Mouse (Mus musculus): ENCODE measurements around the gene Hist1h2af. TPM values are rescaled to one million over a fixed set of nuclear protein-coding genes. Genes with fewer than 3 reads are reported as not detected.

Gene Hist1h2af
- total RNA-seq, 1 experiment: 1,402 TPM

DNA sequence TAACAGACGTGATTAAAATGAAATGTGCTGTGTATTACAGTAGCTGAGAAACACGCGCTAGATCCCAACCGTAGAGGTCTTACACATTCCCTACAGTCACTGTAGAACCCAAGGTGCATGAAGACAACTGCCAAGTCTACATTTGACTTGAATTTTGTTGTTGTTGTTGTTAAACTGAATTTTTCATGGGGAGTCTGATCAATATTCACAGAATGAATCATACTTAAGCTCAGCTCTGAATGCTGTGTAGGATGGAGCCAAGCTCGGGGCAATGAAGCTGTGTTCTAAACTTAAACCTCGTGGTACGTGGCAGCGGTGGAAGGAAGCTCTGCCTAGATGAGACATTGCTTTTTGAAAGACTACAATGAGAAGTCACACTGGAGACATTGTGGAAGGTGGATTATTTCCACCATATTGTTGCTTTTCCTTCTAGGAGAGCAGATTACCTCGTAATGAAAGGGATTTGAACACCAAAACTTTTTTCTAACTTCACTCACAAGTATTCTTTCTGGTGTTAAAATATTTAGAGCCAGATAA is 31.6 kb upstream of the Hist1h2af start:
- peaks cover 0 to 6% of the 10 kb centered on the region in 2 experiments; a peak in 2 of 4 replicates for H3K4me1 ChIP-seq (ENCODE audit: control insufficient read depth in 2 of 2, insufficient read depth in 2 of 2, low read length in 2 of 2, poor library complexity in 1 of 2)
- no peak for DNase-seq (ENCODE audit: low read depth, low spot score)

GRCm38 (mm10) chr13:23502916-23503315 is 30.8 kb upstream of the Hist1h2af start:
- TF ChIP-seq ZNF384 (IDR thresholded peaks at IDR 0.05; ENCODE audit: low read depth, low read length) (no peak), CHD2 (IDR thresholded peaks at IDR 0.05; ENCODE audit: low read depth, low read length) (no peak), HCFC1 (IDR thresholded peaks at IDR 0.05; ENCODE audit: borderline replicate concordance, insufficient read depth, low read length) (no peak), ZC3H11A (IDR thresholded peaks at IDR 0.05; ENCODE audit: borderline replicate concordance, low read depth, low read length) (no peak), MAFK (IDR thresholded peaks at IDR 0.05; ENCODE audit: insufficient read depth, low read depth, low read length) (no peak)
- Histone ChIP-seq H3K9me3 (ENCODE audit: control insufficient read depth, insufficient read depth, low read depth, low read length) (no peaks in the 10 kb centered on the region), H3K4me1 (ENCODE audit: control insufficient read depth in 2 of 2, insufficient read depth in 2 of 2, low read length in 2 of 2, poor library complexity in 1 of 2) (peaks cover 2 to 6% of the 10 kb centered on the region in 2 experiments; a peak in 2 of 4 replicates), H3K36me3 (ENCODE audit: control insufficient read depth, insufficient read depth, low read length, poor library complexity, severe bottlenecking) (no peaks in the 10 kb centered on the region), H3K9ac (ENCODE audit: insufficient read depth, low read depth, low read length, poor library complexity, severe bottlenecking) (no peak overlapping the region), H3K4me3 (ENCODE audit: insufficient read depth in 1 of 2, low read depth in 1 of 2, low read length in 2 of 2, poor library complexity in 1 of 2, severe bottlenecking in 1 of 2) (peak overlapping the region in 1 of 2 experiments; percentile 31; a peak in 1 of 4 replicates), H3K27ac (ENCODE audit: insufficient read depth, low read depth, low read length, poor library complexity, severe bottlenecking) (no peak overlapping the region)
- in situ Hi-C loops (cut with MboI; ENCODE audit: low sequenced_read_pairs in 2 of 2, unreplicated experiment in 2 of 2): loop anchor here (25.0 kb wide), 1 partner anchor 191 kb away; no protein-coding TSS in a partner anchor
- no peak for DNase-seq (ENCODE audit: low read depth, low spot score)

More for the DNA sequence above, 31.6 kb upstream of the Hist1h2af start:
- in situ Hi-C loops (cut with MboI; ENCODE audit: low sequenced_read_pairs in 2 of 2, unreplicated experiment in 2 of 2): loop anchor here (25.0 kb wide), 1 partner anchor 190 kb away; no protein-coding TSS in a partner anchor
- no peak overlapping the region for H3K27ac ChIP-seq (ENCODE audit: insufficient read depth, low read depth, low read length, poor library complexity, severe bottlenecking)
- peak overlapping the region in 1 of 2 experiments; percentile 34; a peak in 2 of 4 replicates for H3K4me3 ChIP-seq (ENCODE audit: insufficient read depth in 1 of 2, low read depth in 1 of 2, low read length in 2 of 2, poor library complexity in 1 of 2, severe bottlenecking in 1 of 2)
- no peaks in the 10 kb centered on the region for H3K36me3 ChIP-seq (ENCODE audit: control insufficient read depth, insufficient read depth, low read length, poor library complexity, severe bottlenecking)
- no peak overlapping the region for H3K9ac ChIP-seq (ENCODE audit: insufficient read depth, low read depth, low read length, poor library complexity, severe bottlenecking)
- H3K9me3 ChIP-seq (ENCODE audit: control insufficient read depth, insufficient read depth, low read depth, low read length): no peaks in the 10 kb centered on the region
- TF ChIP-seq ZC3H11A (IDR thresholded peaks at IDR 0.05; ENCODE audit: borderline replicate concordance, low read depth, low read length): no peak
- no peak for TF ChIP-seq HCFC1 (IDR thresholded peaks at IDR 0.05; ENCODE audit: borderline replicate concordance, insufficient read depth, low read length)
- TF ChIP-seq MAFK (IDR thresholded peaks at IDR 0.05; ENCODE audit: insufficient read depth, low read depth, low read length): no peak
- no peak for TF ChIP-seq ZNF384 (IDR thresholded peaks at IDR 0.05; ENCODE audit: low read depth, low read length)
- no peak for TF ChIP-seq CHD2 (IDR thresholded peaks at IDR 0.05; ENCODE audit: low read depth, low read length)

GRCm38 (mm10) chr13:23503797-23504196 is 29.9 kb upstream of the Hist1h2af start:
- H3K9me3 ChIP-seq (ENCODE audit: control insufficient read depth, insufficient read depth, low read depth, low read length): no peaks in the 10 kb centered on the region
- TF ChIP-seq ZC3H11A (IDR thresholded peaks at IDR 0.05; ENCODE audit: borderline replicate concordance, low read depth, low read length): no peak
- peak; percentile 83 for TF ChIP-seq MAFK (IDR thresholded peaks at IDR 0.05; ENCODE audit: insufficient read depth, low read depth, low read length)
- H3K36me3 ChIP-seq (ENCODE audit: control insufficient read depth, insufficient read depth, low read length, poor library complexity, severe bottlenecking): no peaks in the 10 kb centered on the region
- H3K4me3 ChIP-seq (ENCODE audit: insufficient read depth in 1 of 2, low read depth in 1 of 2, low read length in 2 of 2, poor library complexity in 1 of 2, severe bottlenecking in 1 of 2): peak overlapping the region; percentile 32 to 41; a peak in 3 of 4 replicates
- no peak overlapping the region for H3K9ac ChIP-seq (ENCODE audit: insufficient read depth, low read depth, low read length, poor library complexity, severe bottlenecking)
- peak; percentile 64 for DNase-seq (ENCODE audit: low read depth, low spot score)
- no peak overlapping the region for H3K27ac ChIP-seq (ENCODE audit: insufficient read depth, low read depth, low read length, poor library complexity, severe bottlenecking)
- in situ Hi-C loops (cut with MboI; ENCODE audit: low sequenced_read_pairs in 2 of 2, unreplicated experiment in 2 of 2): loop anchor here (25.0 kb wide), 1 partner anchor 191 kb away; no protein-coding TSS in a partner anchor
- H3K4me1 ChIP-seq (ENCODE audit: control insufficient read depth in 2 of 2, insufficient read depth in 2 of 2, low read length in 2 of 2, poor library complexity in 1 of 2): peaks cover 4% of the 10 kb centered on the region in 2 experiments; a peak in 2 of 4 replicates

GRCm38 (mm10) chr13:23505662-23506345 is 27.9 kb upstream of the Hist1h2af start:
- peaks cover 5 to 6% of the 10 kb centered on the region in 2 experiments; a peak in 2 of 4 replicates for H3K4me1 ChIP-seq (ENCODE audit: control insufficient read depth in 2 of 2, insufficient read depth in 2 of 2, low read length in 2 of 2, poor library complexity in 1 of 2)
- H3K4me3 ChIP-seq (ENCODE audit: insufficient read depth in 1 of 2, low read depth in 1 of 2, low read length in 2 of 2, poor library complexity in 1 of 2, severe bottlenecking in 1 of 2): peak overlapping the region; percentile 53 to 69
- H3K36me3 ChIP-seq (ENCODE audit: control insufficient read depth, insufficient read depth, low read length, poor library complexity, severe bottlenecking): no peaks in the 10 kb centered on the region
- H3K9ac ChIP-seq (ENCODE audit: insufficient read depth, low read depth, low read length, poor library complexity, severe bottlenecking): peak overlapping the region; percentile 57
- no peak overlapping the region for H3K27ac ChIP-seq (ENCODE audit: insufficient read depth, low read depth, low read length, poor library complexity, severe bottlenecking)
- DNase-seq (ENCODE audit: low read depth, low spot score): no peak
- no peaks in the 10 kb centered on the region for H3K9me3 ChIP-seq (ENCODE audit: control insufficient read depth, insufficient read depth, low read depth, low read length)
- in situ Hi-C loops (cut with MboI; ENCODE audit: low sequenced_read_pairs in 2 of 2, unreplicated experiment in 2 of 2): loop anchor here (25.0 kb wide), 1 partner anchor 194 kb away; no protein-coding TSS in a partner anchor
- no peak for TF ChIP-seq ZNF384 (IDR thresholded peaks at IDR 0.05; ENCODE audit: low read depth, low read length)
- no peak for TF ChIP-seq MAFK (IDR thresholded peaks at IDR 0.05; ENCODE audit: insufficient read depth, low read depth, low read length)
- no peak for TF ChIP-seq HCFC1 (IDR thresholded peaks at IDR 0.05; ENCODE audit: borderline replicate concordance, insufficient read depth, low read length)
- no peak for TF ChIP-seq ZC3H11A (IDR thresholded peaks at IDR 0.05; ENCODE audit: borderline replicate concordance, low read depth, low read length)
- TF ChIP-seq CHD2 (IDR thresholded peaks at IDR 0.05; ENCODE audit: low read depth, low read length): no peak
